Mouse (Mus musculus): ENCODE results near the gene Osbpl2. TPM values are rescaled to one million over a fixed set of nuclear protein-coding genes. Genes with fewer than 3 reads are reported as not detected.

Osbpl2 gene
- 30.9 and 31.1 TPM in 2 replicates for polyA plus RNA-seq (2014; fragmentation: Nextera tagmentation; extraction: Ambion mirVana)

DNA sequence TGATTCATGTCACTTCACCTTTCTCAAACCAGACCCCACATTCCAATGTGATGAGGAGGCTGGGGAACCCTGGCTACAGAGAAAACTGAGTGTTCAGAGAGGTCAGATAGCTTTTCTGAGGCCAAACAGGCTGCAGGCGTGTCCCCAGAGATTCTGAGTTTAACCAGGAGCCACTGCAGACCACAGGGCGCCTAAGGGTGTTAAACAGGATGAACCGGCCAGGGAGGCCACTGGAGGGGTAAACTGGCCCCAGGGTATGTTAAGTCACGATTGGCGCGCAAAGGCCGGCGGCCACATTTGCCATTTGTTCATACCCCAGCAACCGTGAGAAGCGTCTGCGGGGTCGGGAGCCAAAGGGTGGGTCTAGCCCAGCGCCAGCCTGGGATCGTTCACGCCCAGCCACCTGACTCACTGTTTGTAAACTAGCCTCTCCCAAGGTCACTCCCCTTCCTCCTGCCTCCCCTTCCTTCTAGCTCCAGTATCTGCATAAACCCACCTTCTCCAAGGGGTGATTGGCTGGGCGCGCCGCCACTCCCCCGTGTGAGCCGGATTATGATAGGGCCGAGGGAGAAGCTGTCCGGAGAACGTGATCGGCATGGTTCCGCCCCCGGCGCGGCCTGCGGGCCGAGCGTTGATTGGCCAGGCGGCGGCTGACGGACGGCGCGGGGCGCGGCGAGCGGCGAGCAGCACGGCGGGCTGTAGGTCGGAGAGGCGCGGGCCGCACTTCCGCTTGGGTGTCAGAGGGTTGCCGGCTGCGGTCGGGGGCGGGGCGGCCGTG is at the start of gene Osbpl2:
Gene Osbpl2, plus strand, starts transcription at position 646 of the 778 bp plus-strand sequence.
- ATAC-seq (ENCODE audit: insufficient read depth) = peak; percentile 99
- H3K27ac ChIP-seq (ENCODE audit: low read depth) = peak within 1 kb of the TSS; percentile 63
- TF ChIP-seq CTCF (IDR thresholded peaks at IDR 0.05; ENCODE audit: low read depth) = no peak

DNA sequence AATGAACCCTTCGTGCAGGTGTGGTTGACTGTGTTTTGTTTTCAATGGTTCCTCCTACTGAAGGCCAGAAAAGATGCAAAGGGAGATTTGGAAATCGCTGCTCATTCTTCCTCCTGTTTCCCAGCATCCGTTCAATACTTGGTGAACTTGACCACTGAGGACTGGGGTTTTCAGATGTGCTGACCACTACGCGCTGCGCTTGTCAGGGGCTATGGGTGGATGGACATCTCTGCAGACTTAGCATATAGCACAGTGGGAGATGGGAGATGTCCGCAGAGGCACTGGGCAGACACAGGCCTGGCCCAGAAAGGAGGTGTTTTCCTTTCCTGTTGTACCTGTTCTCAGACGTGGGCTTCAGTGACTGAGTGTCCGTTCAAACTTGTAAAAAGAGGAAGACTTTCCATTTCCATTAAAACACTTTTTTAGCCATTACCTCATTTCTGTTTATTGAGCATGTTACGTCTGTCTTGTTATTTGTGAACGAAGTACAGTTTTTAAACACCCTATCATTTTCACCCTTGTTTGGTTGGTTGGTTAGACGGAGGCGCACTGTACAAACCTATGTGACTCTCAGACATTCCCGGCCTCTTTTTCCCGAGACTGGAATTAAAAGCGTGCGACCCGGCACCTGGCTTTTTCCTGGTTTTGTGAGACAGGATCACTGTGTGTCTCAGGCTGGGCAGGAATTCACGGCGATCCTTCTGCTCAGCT is 49.2 kb upstream of the Osbpl2 start:
- DNase-seq (no peak), ATAC-seq (ENCODE audit: insufficient read depth) (peak; percentile 69)
- 32% methylated on average over 20 of the region's 20 CpGs for whole genome bisulfite sequencing
- H3K9ac ChIP-seq = peak overlapping the region; percentile 64
- H3K36me3 ChIP-seq (ENCODE audit: insufficient read depth) = peaks cover 15% of the 10 kb centered on the region; the same call in 1 of the 2 replicates
- 0 out of 2 replicates have a peak overlapping the region, but pooled peaks have one; percentile 55 for H3K27ac ChIP-seq (ENCODE audit: low read depth)
- H3K4me1 ChIP-seq (ENCODE audit: insufficient read depth) = peaks cover 8% of the 10 kb centered on the region; the same call in 1 of the 2 replicates
- TF ChIP-seq CTCF (IDR thresholded peaks at IDR 0.05; ENCODE audit: low read depth) = no peak
- peak overlapping the region; percentile 90 for H3K4me2 ChIP-seq
- no peaks in the 10 kb centered on the region for H3K27me3 ChIP-seq (ENCODE audit: insufficient read depth, low read length)
- H3K9me3 ChIP-seq (ENCODE audit: low read depth, low read length) = no peaks in the 10 kb centered on the region
- peak overlapping the region; percentile 78 for H3K4me3 ChIP-seq (ENCODE audit: low read depth, low read length)

More for the DNA sequence above, at the start of gene Osbpl2:
- Histone ChIP-seq H3K4me2 (peak within 1 kb of the TSS; percentile 93), H3K9me3 (ENCODE audit: low read depth, low read length) (no peaks in the 10 kb centered on the region), H3K27me3 (ENCODE audit: insufficient read depth, low read length) (no peaks in the 10 kb centered on the region), H3K4me1 (ENCODE audit: insufficient read depth) (peaks cover 32% of the 10 kb centered on the region), H3K9ac (peak within 1 kb of the TSS; percentile 84), H3K36me3 (ENCODE audit: insufficient read depth) (0 out of 2 replicates have a peak, but pooled peaks cover 2% of the 10 kb centered on the region), H3K4me3 (ENCODE audit: low read depth, low read length) (peak within 1 kb of the TSS; percentile 88)
- peak; percentile 99 for DNase-seq
- under 1% methylated on average over 55 of the region's 55 CpGs for WGBS

- peaks cover 15% of the 10 kb centered on the region; the same call in 1 of the 2 replicates for H3K36me3 ChIP-seq (ENCODE audit: insufficient read depth)
- peak within 1 kb of the TSS; percentile 78 for H3K4me3 ChIP-seq (ENCODE audit: low read depth, low read length)
- H3K4me1 ChIP-seq (ENCODE audit: insufficient read depth) = peaks cover 8% of the 10 kb centered on the region; the same call in 1 of the 2 replicates
- peak within 1 kb of the TSS; percentile 64 for H3K9ac ChIP-seq
- no peaks in the 10 kb centered on the region for H3K9me3 ChIP-seq (ENCODE audit: low read depth, low read length)
- ATAC-seq (ENCODE audit: insufficient read depth) = peak; percentile 94
- peak within 1 kb of the TSS; percentile 90 for H3K4me2 ChIP-seq
- TF ChIP-seq CTCF (IDR thresholded peaks at IDR 0.05; ENCODE audit: low read depth) = no peak
- H3K27me3 ChIP-seq (ENCODE audit: insufficient read depth, low read length) = no peaks in the 10 kb centered on the region
- peak; percentile 94 for DNase-seq
- 5% methylated on average over 58 of the region's 58 CpGs for WGBS
- peak within 1 kb of the TSS; percentile 55; the same call in 1 of the 2 replicates for H3K27ac ChIP-seq (ENCODE audit: low read depth)
Measured at GRCm38 (mm10) chr2:180070481-180071453, 48.3 kb upstream of the Osbpl2 start, which contains the start of gene Mtg2. TSS of gene Mtg2 (plus strand) at chr2:180070588.

DNA sequence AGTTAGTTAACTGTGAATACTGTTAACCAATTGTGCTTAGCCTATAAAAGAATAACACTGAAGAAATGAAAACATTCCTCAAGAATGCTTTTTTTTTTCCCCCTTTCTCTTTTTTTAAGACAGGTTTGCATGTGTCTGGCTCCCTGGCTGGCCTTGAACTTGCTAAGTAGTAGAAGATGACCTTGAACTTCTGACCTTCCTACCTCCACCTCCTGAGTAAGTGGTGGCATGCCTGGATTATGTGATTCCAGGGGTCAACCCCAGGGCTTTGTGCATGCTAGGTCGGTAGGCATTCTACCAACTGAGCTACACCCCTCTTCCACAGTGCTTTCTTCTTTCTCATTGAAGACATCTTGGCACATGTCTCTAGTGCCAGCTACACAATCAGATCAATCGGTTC is 47.4 kb upstream of the Osbpl2 start:
- Histone ChIP-seq H3K27me3 (ENCODE audit: insufficient read depth, low read length) (no peaks in the 10 kb centered on the region), H3K4me3 (ENCODE audit: low read depth, low read length) (no peak overlapping the region), H3K4me2 (no peak overlapping the region), H3K4me1 (ENCODE audit: insufficient read depth) (peaks cover 8% of the 10 kb centered on the region; the same call in 1 of the 2 replicates), H3K36me3 (ENCODE audit: insufficient read depth) (peaks cover 15% of the 10 kb centered on the region; the same call in 1 of the 2 replicates), H3K9ac (no peak overlapping the region), H3K9me3 (ENCODE audit: low read depth, low read length) (no peaks in the 10 kb centered on the region), H3K27ac (ENCODE audit: low read depth) (no peak overlapping the region)
- WGBS = 86% methylated on average over 2 of the region's 2 CpGs
- no peak for ATAC-seq (ENCODE audit: insufficient read depth)
- TF ChIP-seq CTCF (IDR thresholded peaks at IDR 0.05; ENCODE audit: low read depth) = no peak
- no peak for DNase-seq

- no peak for ATAC-seq (ENCODE audit: insufficient read depth)
- no peak for TF ChIP-seq CTCF (IDR thresholded peaks at IDR 0.05; ENCODE audit: low read depth)
Measured at GRCm38 (mm10) chr2:180072886-180073285, 46.2 kb upstream of the Osbpl2 start.

DNA sequence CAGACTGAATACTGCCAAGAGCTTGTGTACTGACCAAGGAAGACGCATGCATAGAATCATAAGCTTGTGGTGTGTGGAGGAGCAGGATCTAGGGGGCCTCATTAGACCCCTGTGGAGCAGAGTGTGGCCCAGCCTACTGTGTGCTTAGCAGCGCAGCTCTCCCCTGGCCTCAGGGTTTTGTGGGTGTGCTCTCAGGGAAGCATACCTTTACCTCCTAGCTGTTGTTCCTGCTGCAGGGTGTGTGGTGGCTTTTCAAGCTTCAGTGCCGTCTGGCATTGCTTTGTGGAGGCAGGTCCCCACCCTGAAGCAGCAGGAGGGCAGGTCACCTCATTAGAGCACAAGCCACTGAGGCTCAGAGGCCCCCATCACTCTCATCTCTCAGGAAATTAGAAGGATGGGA is 41.5 kb upstream of the Osbpl2 start:
- Histone ChIP-seq H3K9ac (no peak overlapping the region), H3K4me1 (ENCODE audit: insufficient read depth) (no peaks in the 10 kb centered on the region), H3K9me3 (ENCODE audit: low read depth, low read length) (no peaks in the 10 kb centered on the region), H3K27ac (ENCODE audit: low read depth) (no peak overlapping the region), H3K27me3 (ENCODE audit: insufficient read depth, low read length) (no peaks in the 10 kb centered on the region), H3K4me2 (no peak overlapping the region), H3K4me3 (ENCODE audit: low read depth, low read length) (no peak overlapping the region), H3K36me3 (ENCODE audit: insufficient read depth) (peaks cover 21% of the 10 kb centered on the region; the same call in 1 of the 2 replicates)
- TF ChIP-seq CTCF (IDR thresholded peaks at IDR 0.05; ENCODE audit: low read depth) = no peak
- ATAC-seq (ENCODE audit: insufficient read depth) = no peak
- DNase-seq = no peak
- 69% methylated on average over 3 of the region's 3 CpGs for WGBS

More at GRCm38 (mm10) chr2:180072886-180073285, 46.2 kb upstream of the Osbpl2 start:
- H3K4me3 ChIP-seq (ENCODE audit: low read depth, low read length) = no peak overlapping the region
- no peaks in the 10 kb centered on the region for H3K27me3 ChIP-seq (ENCODE audit: insufficient read depth, low read length)
- no peak overlapping the region for H3K9ac ChIP-seq
- DNase-seq = no peak
- no peaks in the 10 kb centered on the region for H3K9me3 ChIP-seq (ENCODE audit: low read depth, low read length)
- H3K27ac ChIP-seq (ENCODE audit: low read depth) = no peak overlapping the region
- H3K36me3 ChIP-seq (ENCODE audit: insufficient read depth) = peaks cover 10% of the 10 kb centered on the region; the same call in 1 of the 2 replicates
- peaks cover 8% of the 10 kb centered on the region; the same call in 1 of the 2 replicates for H3K4me1 ChIP-seq (ENCODE audit: insufficient read depth)
- H3K4me2 ChIP-seq = no peak overlapping the region
- 87% methylated on average over 7 of the region's 7 CpGs for WGBS
